13 mouse cellular contexts compared by ENCODE assay signal in genomic region chr2:73790332-73790731, GRCm38 (mm10). TPM values are rescaled to one million over a fixed set of nuclear protein-coding genes. Genes with fewer than 3 reads are reported as not detected.
DNase-seq lines count a peak whose midpoint lies in the region; ATAC-seq and TF ChIP-seq lines count a peak whose summit lies in the region.
"Had no signal": no experiment of that assay in that cellular context is flagged by ENCODE, and none has a peak within 500 bp of the region (broad histone marks: within the 10 kb centered on the region; RNA-seq: fewer than 3 reads in every experiment).

No protein-coding gene starts in this region.

- H3K4me3 ChIP-seq in embryonic facial prominence, embryonic 14.5 days (ENCODE audit: low read depth, low read length): no peak overlapping the region
- no peak overlapping the region for H3K4me3 ChIP-seq in embryonic facial prominence, embryonic 10.5 days
- no peak overlapping the region for H3K4me3 ChIP-seq in hindbrain, embryonic 15.5 days
- H3K4me3 ChIP-seq in hindbrain, embryonic 11.5 days (ENCODE audit: low read depth, low read length): no peak overlapping the region
- H3K4me3 ChIP-seq in midbrain, postnatal 0 days (ENCODE audit: low read depth, low read length): no peak overlapping the region
- H3K4me3 ChIP-seq: embryonic facial prominence, embryonic 12.5 days; liver, embryonic 13.5 days had no signal

- H3K4me2 ChIP-seq in embryonic facial prominence, embryonic 14.5 days (ENCODE audit: low read depth, low read length): no peak overlapping the region
- H3K4me2 ChIP-seq in hindbrain, embryonic 15.5 days: no peak overlapping the region
- H3K4me2 ChIP-seq in hindbrain, embryonic 11.5 days (replicated peaks; ENCODE audit: low read depth, low read length): no peak overlapping the region
- no peak overlapping the region for H3K4me2 ChIP-seq in midbrain, postnatal 0 days (ENCODE audit: low read depth, low read length, poor library complexity, severe bottlenecking)
- H3K4me2 ChIP-seq: embryonic facial prominence, embryonic 12.5 days; liver, embryonic 13.5 days had no signal

- no peak overlapping the region for H3K9ac ChIP-seq in embryonic facial prominence, embryonic 14.5 days (ENCODE audit: low read depth, low read length)
- no peak overlapping the region for H3K9ac ChIP-seq in hindbrain, embryonic 15.5 days
- H3K9ac ChIP-seq in hindbrain, embryonic 11.5 days (ENCODE audit: low read depth, low read length): no peak overlapping the region
- no peak overlapping the region for H3K9ac ChIP-seq in midbrain, postnatal 0 days (replicated peaks; ENCODE audit: low read length, poor library complexity, severe bottlenecking)
- H3K9ac ChIP-seq: embryonic facial prominence, embryonic 12.5 days; liver, embryonic 13.5 days had no signal

- no peak for TF ChIP-seq CTCF in midbrain, postnatal 0 days (IDR thresholded peaks at IDR 0.05)

- H3K9me3 ChIP-seq in embryonic facial prominence, embryonic 14.5 days (ENCODE audit: control insufficient read depth, low read length): no peaks in the 10 kb centered on the region
- no peaks in the 10 kb centered on the region for H3K9me3 ChIP-seq in embryonic facial prominence, embryonic 10.5 days
- H3K9me3 ChIP-seq in hindbrain, embryonic 15.5 days: no peaks in the 10 kb centered on the region
- H3K9me3 ChIP-seq in hindbrain, embryonic 11.5 days (ENCODE audit: control insufficient read depth, low read length): no peaks in the 10 kb centered on the region
- no peaks in the 10 kb centered on the region for H3K9me3 ChIP-seq in midbrain, postnatal 0 days (ENCODE audit: low read length)
- H3K9me3 ChIP-seq: embryonic facial prominence, embryonic 12.5 days; liver, embryonic 13.5 days had no signal

- ATAC-seq in embryonic facial prominence, embryonic 14.5 days (ENCODE audit: low read depth): 0 out of 2 replicates have a peak, but pooled peaks have one; percentile 30
- peak; percentile 87; the same call in 1 of the 2 replicates for ATAC-seq in hindbrain, embryonic 15.5 days (ENCODE audit: low FRiP score, low read depth)
- ATAC-seq in hindbrain, embryonic 11.5 days (ENCODE audit: low FRiP score): no peak
- ATAC-seq in midbrain, postnatal 0 days (ENCODE audit: low FRiP score): no peak

- H3K27ac ChIP-seq in embryonic facial prominence, embryonic 14.5 days (replicated peaks; ENCODE audit: low read depth, low read length): no peak overlapping the region
- no peak overlapping the region for H3K27ac ChIP-seq in embryonic facial prominence, embryonic 10.5 days (replicated peaks)
- no peak overlapping the region for H3K27ac ChIP-seq in hindbrain, embryonic 15.5 days (replicated peaks)
- no peak overlapping the region for H3K27ac ChIP-seq in hindbrain, embryonic 11.5 days (ENCODE audit: low read depth, low read length)
- H3K27ac ChIP-seq in midbrain, postnatal 0 days (ENCODE audit: low read depth, low read length): no peak overlapping the region
- H3K27ac ChIP-seq: embryonic facial prominence, embryonic 12.5 days; liver, embryonic 13.5 days had no signal

- no peaks in the 10 kb centered on the region for H3K27me3 ChIP-seq in embryonic facial prominence, embryonic 14.5 days (replicated peaks; ENCODE audit: control insufficient read depth, insufficient read depth, low read length)
- no peaks in the 10 kb centered on the region for H3K27me3 ChIP-seq in embryonic facial prominence, embryonic 10.5 days (replicated peaks; ENCODE audit: low read depth, poor library complexity, severe bottlenecking)
- no peaks in the 10 kb centered on the region for H3K27me3 ChIP-seq in hindbrain, embryonic 15.5 days
- no peaks in the 10 kb centered on the region for H3K27me3 ChIP-seq in hindbrain, embryonic 11.5 days (ENCODE audit: control insufficient read depth, insufficient read depth, low read length)
- no peaks in the 10 kb centered on the region for H3K27me3 ChIP-seq in midbrain, postnatal 0 days (ENCODE audit: insufficient read depth, low read length)
- H3K27me3 ChIP-seq: embryonic facial prominence, embryonic 12.5 days had no signal

- H3K4me1 ChIP-seq in embryonic facial prominence, embryonic 14.5 days (ENCODE audit: control insufficient read depth, insufficient read depth, low read length): no peaks in the 10 kb centered on the region
- 0 out of 2 replicates have a peak, but pooled peaks cover 9% of the 10 kb centered on the region for H3K4me1 ChIP-seq in embryonic facial prominence, embryonic 10.5 days
- H3K4me1 ChIP-seq in hindbrain, embryonic 15.5 days (replicated peaks): no peaks in the 10 kb centered on the region
- H3K4me1 ChIP-seq in hindbrain, embryonic 11.5 days (replicated peaks; ENCODE audit: control insufficient read depth, insufficient read depth, low read length): no peaks in the 10 kb centered on the region
- no peaks in the 10 kb centered on the region for H3K4me1 ChIP-seq in midbrain, postnatal 0 days (ENCODE audit: insufficient read depth, low read length)
- H3K4me1 ChIP-seq: liver, embryonic 13.5 days had no signal

- WGBS in embryonic facial prominence, embryonic 14.5 days: 76% methylated on average over 2 of the region's 2 CpGs
- 91% methylated on average over 2 of the region's 2 CpGs for WGBS in embryonic facial prominence, embryonic 10.5 days
- 67% methylated on average over 2 of the region's 2 CpGs for WGBS in hindbrain, embryonic 15.5 days
- WGBS in hindbrain, embryonic 11.5 days: 98% methylated on average over 2 of the region's 2 CpGs
- WGBS in midbrain, postnatal 0 days: 63% methylated on average over 2 of the region's 2 CpGs

- no peaks in the 10 kb centered on the region for H3K36me3 ChIP-seq in embryonic facial prominence, embryonic 14.5 days (ENCODE audit: control insufficient read depth, insufficient read depth, low read length)
- no peaks in the 10 kb centered on the region for H3K36me3 ChIP-seq in embryonic facial prominence, embryonic 10.5 days (replicated peaks)
- H3K36me3 ChIP-seq in hindbrain, embryonic 15.5 days: no peaks in the 10 kb centered on the region
- H3K36me3 ChIP-seq in hindbrain, embryonic 11.5 days (ENCODE audit: control insufficient read depth, insufficient read depth, low read length): no peaks in the 10 kb centered on the region
- no peaks in the 10 kb centered on the region for H3K36me3 ChIP-seq in midbrain, postnatal 0 days (ENCODE audit: insufficient read depth, low read length)
- H3K36me3 ChIP-seq: embryonic facial prominence, embryonic 12.5 days; liver, embryonic 13.5 days had no signal

- DNase-seq in embryonic facial prominence, embryonic 14.5 days (ENCODE audit: low spot score): peak; percentile 39
- DNase-seq in embryonic facial prominence, embryonic 10.5 days (ENCODE audit: low spot score): no peak
- no peak for DNase-seq in hindbrain, embryonic 11.5 days (ENCODE audit: low spot score)
- DNase-seq in right cerebral cortex, postnatal 10 days (ENCODE audit: low spot score in 2 of 2): peak; percentile 68 to 70
- no peak for DNase-seq in right cerebral cortex, postnatal 36 days (ENCODE audit: low spot score in 2 of 2)
- peak; percentile 85 for DNase-seq in midbrain, postnatal 0 days (ENCODE audit: low spot score)
- no peak for DNase-seq in spleen, postnatal 4 days (ENCODE audit: low spot score in 2 of 2)
- DNase-seq: B cell, adult 2 months; kidney, adult 9 months; liver, embryonic 13.5 days; spleen, adult 18-20 months had no signal

RNA-seq across cellular contexts. Expression of gene Chn1, which starts 15.2 kb away (rescaled TPM):
- polyA plus RNA-seq in embryonic facial prominence, embryonic 14.5 days (2014; fragmentation: Nextera tagmentation; extraction: Ambion mirVana): 35.5 and 36.0 TPM in 2 replicates
- polyA plus RNA-seq in embryonic facial prominence, embryonic 10.5 days (2016; fragmentation: Nextera tagmentation; extraction: Ambion mirVana): 38.2 and 40.0 TPM in 2 replicates
- polyA plus RNA-seq in hindbrain, embryonic 15.5 days (2015; fragmentation: Nextera tagmentation; extraction: Ambion mirVana): 87.8 and 97.5 TPM in 2 replicates
- polyA plus RNA-seq in hindbrain, embryonic 11.5 days (2014; fragmentation: Nextera tagmentation; extraction: Ambion mirVana): 87.5 and 90.3 TPM in 2 replicates
- 122 and 147 TPM in 2 replicates for total RNA-seq in midbrain, postnatal 0 days (2014; rRNA removed)
- 80.3 and 81.1 TPM in 2 replicates for polyA plus RNA-seq in midbrain, postnatal 0 days (2015; fragmentation: Nextera tagmentation; extraction: Ambion mirVana)

Comparison
In these comparisons a context has a peak if more than half of its experiments do, and no peak if none do; other contexts are left out.
1. ATAC-seq: peak in embryonic facial prominence, embryonic 14.5 days (single experiment) and hindbrain, embryonic 15.5 days (single experiment); none in hindbrain, embryonic 11.5 days (single experiment) and midbrain, postnatal 0 days (single experiment).
2. DNase-seq: peak in embryonic facial prominence, embryonic 14.5 days (single experiment), right cerebral cortex, postnatal 10 days (2 of 2) and midbrain, postnatal 0 days (single experiment); none in embryonic facial prominence, embryonic 10.5 days (single experiment), hindbrain, embryonic 11.5 days (single experiment), right cerebral cortex, postnatal 36 days (0 of 2) and spleen, postnatal 4 days (0 of 2).